Mouse (Mus musculus): ENCODE results near the gene Ube2ql1. TPM values are rescaled to one million over a fixed set of nuclear protein-coding genes. Genes with fewer than 3 reads are reported as not detected.

Ube2ql1 gene
- polyA plus RNA-seq, 1 experiment from 2014 or later = 0.96 TPM

Other genes starting within 250 kb of the Ube2ql1 start
- 125 and 150 TPM in 2 replicates for gene Nsun2, start 206.1 kb downstream of the Ube2ql1 start, polyA plus RNA-seq (2016; fragmentation: Nextera tagmentation; extraction: Ambion mirVana)
- 4.9 and 5.2 TPM in 2 replicates for gene Tent4a, start 205.3 kb downstream of the Ube2ql1 start, polyA plus RNA-seq (2016; fragmentation: Nextera tagmentation; extraction: Ambion mirVana)
- gene Srd5a1, start 128.4 kb downstream of the Ube2ql1 start, polyA plus RNA-seq (2016; fragmentation: Nextera tagmentation; extraction: Ambion mirVana) = 24.8 and 27.1 TPM in 2 replicates
- gene Med10, start 62.5 kb upstream of the Ube2ql1 start, polyA plus RNA-seq (2016; fragmentation: Nextera tagmentation; extraction: Ambion mirVana) = 190 and 205 TPM in 2 replicates

Data from midbrain, embryonic 10.5 days (tissue).